Mouse (Mus musculus) layer of hippocampus, adult 9-10 months (tissue): ENCODE measurements around the gene Gm49388.
"Not testable (repeated sequence)": the region's sequence is repeated elsewhere in the genome, so short reads cannot be mapped to it uniquely, and the experiment has no call there.

Experiments used
- DNase-seq: peaks from one replicate; pipeline ENCODE4 v3.0.0; 2022; ENCODE audit warnings: low spot score

Gene Gm49388

DNA sequence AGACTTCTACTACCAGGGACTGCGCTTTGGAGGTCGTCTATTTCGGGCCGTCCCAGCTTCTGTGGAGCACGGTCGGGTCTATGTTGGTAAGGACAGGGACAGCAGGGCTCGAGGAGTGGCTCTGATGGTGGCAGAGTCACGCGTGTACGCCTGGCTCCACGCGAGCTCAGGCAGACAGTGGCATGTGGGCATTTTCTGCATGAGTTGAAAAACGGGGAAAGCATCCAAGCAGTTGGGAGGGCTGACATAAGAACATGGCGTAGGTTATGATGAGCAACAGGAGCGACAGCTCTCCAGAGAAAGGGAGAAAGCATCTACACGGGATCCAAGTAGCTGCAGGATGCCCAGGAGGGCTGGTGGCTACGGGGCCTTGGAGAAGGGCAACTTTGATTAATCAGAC, 16.9 kb downstream of the Gm49388 start:
- DNase-seq: no peak

GRCm38 (mm10) chr7:127808821-127809220, 23.4 kb downstream of the Gm49388 start:
- no peak for DNase-seq

GRCm38 (mm10) chr7:127809846-127810245, 24.4 kb downstream of the Gm49388 start:
- no peak for DNase-seq

DNA sequence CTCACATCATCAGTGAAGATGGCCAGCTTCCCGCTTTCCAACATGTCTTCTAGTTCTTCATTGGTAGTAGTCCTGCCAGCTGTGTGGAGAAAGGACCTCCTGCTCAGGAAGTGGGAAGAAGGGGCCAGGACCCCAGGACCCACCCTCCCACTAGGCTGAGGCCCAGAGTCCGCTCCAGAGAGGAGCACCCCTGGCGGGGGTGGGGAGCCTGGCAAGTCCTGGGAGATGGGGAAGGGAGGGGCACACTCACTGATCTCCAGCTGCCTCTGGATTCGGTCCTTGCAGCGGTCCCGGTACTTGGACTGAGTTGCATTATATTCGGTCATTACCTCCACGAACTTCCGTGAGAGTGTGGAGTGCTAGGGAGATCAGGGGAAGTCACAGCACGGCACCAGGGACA, 25.2 kb downstream of the Gm49388 start:
- no peak for DNase-seq

GRCm38 (mm10) chr7:127811240-127811639, 25.8 kb downstream of the Gm49388 start:
- no peak for DNase-seq

GRCm38 (mm10) chr7:127812292-127812691, 26.9 kb downstream of the Gm49388 start:
- DNase-seq: no peak

DNA sequence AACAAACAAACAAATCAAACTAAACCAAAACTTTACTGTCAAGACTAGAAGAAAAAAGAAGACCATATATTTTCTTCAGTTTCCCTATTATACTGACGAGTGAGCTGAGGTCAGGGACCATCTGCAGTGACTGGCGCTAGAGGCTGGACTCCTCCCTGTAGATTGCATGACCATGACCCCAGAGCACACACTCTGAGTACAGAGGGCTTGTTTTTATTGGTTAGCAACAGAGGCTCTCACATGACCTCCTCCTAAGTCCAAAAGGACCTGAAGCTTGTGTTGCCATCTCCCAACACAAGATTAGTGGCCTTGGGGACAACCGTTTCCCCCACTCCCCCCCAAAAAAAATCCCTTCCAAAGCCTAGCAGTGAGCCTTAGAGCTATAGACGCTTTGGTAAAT, 28.4 kb downstream of the Gm49388 start:
- no peak for DNase-seq

GRCm38 (mm10) chr7:127814241-127814921, 29.0 kb downstream of the Gm49388 start:
- no peak for DNase-seq

GRCm38 (mm10) chr7:127815116-127815665, 29.8 kb downstream of the Gm49388 start:
- DNase-seq: no peak

- peak; percentile 59 for DNase-seq
Measured at GRCm38 (mm10) chr7:127815954-127816821, 30.8 kb downstream of the Gm49388 start.

GRCm38 (mm10) chr7:127817053-127817452, 31.6 kb downstream of the Gm49388 start:
- no peak for DNase-seq

- DNase-seq: no peak
Measured at GRCm38 (mm10) chr7:127817776-127818175, 32.4 kb downstream of the Gm49388 start.

DNA sequence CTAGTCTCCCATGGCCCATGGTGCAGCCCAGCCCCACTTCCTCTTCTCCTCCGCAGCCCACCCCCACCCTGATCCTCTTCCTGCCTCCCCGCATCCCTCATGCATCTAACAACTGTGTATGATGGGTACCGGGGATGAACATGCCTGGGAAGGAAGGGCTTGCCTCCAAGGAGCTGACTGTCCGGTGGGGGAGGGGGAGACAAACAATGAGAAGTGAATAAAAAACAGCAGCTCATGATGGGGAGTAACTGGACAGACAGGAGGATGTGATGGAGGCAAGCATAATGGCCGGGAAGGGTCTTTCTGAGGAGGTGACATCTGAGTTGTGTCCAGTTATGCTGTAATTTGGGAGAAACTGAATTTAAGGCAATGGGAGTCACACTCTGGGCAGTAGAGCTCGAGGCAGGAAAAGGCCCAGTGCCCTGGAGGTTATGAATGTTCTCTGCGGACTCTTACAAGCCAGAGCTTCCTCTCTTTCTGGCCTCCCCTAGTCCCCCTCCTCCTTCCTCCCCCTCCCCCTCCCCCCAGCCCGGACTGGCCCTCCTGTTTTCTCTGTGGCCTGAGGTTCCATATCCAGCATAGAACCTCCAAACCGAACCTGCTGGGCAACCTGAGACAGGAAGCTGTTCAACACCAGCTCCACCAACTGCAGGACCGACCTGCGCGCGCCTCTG, 35.6 kb downstream of the Gm49388 start:
- DNase-seq: no peak

DNA sequence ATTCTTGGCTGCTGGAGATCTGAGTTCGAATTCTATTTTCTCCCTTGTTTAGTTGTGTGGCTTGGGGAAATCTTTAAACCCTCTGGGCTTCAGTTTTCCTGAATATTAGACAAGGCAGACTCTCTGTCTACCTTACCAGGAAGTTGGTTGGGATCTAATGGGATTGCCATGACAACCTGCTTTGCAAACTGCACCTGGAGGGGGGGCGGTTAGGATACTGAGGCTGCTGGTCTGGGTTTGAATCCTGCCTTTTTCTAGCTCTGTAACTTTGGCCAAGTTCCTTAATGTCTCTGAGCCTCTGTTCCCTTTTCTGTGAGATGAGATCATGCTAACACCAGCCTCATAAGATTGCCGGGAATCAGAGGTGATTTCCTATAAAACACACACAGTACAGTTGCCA, 37.1 kb downstream of the Gm49388 start:
- DNase-seq: no peak

- no peak for DNase-seq
Measured at GRCm38 (mm10) chr7:127823236-127824171, 38.1 kb downstream of the Gm49388 start.

DNA sequence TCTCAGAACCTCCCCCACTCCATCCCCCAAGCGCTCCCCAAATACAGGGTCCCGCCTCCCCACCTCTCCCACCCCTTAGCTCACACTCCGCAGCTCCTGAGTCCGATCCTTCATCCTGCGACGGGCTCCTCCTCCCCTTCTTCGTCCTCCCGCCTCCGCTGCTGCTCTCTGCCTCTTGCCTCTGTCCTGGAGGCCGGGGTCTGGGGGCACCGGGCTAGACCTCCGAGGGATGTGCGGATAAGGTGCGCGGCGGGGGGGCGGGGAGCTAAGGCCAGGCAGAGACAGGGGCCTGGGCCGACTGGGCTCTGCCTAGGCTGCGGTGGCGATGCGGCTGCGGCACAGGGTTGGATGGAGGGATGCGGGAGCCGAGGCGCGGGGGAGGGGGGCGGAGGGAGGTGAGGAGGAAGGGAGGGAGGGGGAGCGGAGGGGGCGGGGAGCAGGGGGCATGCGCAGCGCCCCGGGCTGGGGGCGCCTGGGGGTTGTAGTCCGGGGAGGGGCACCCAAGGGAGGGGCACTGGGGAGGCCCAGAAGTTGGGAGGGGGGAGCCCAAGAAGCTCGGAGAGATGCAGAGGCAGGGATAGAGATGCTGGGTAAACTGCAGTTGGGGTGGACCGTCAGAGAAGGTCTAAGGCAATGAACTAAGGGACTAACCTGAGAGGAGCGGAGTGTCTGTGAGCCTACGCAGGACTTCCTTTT, 38.9 kb downstream of the Gm49388 start, which contains the start of the genes Stx4a and Stx1b:
Stx4a (plus strand) TSS at position 119 of the 696 bp plus-strand sequence.
Stx1b (minus strand) TSS at position 374 of the 696 bp plus-strand sequence.
- no peak for DNase-seq

GRCm38 (mm10) chr7:127835550-127835949, 50.1 kb downstream of the Gm49388 start:
- no peak for DNase-seq

DNA sequence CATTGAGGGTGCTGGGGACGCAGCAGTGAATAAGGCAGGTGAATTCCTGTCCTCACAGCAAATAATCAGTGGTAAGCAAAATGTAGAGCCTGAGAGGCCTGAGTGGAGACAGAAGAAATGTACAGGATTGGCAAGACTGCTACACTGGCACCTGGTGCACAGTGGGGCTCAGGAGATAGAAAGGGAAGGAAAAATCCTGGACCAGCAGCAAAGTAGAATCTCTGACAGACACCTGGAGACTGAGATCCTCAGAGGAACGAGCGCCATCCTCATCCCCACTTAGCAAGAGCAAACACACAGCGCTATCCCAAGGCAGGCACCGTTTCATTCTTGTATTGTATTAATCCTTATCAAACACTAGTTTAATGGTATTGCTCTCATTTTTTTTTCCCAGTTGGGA, 52.1 kb downstream of the Gm49388 start:
- DNase-seq: no peak

- DNase-seq: not testable (repeated sequence)
Measured at GRCm38 (mm10) chr7:127837878-127838277, 52.5 kb downstream of the Gm49388 start.

DNA sequence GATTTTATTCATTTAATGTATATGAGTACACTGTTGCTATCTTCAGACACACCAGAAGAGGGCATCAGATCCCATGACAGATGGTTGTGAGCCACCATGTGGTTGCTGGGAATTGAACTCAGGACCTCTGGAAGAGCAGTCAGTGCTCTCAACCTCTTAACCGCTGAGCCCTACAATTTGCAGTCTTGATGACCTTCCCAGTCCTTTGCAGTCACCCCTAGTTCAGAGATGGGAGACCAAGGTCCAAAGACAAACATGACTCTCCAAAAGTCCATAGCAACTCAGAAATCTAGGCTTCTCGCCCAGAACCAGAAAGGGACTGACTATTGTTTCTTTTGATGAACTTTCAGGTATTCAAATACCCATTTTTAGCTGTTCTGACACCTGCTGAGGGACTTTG, 54.6 kb downstream of the Gm49388 start:
- DNase-seq: not testable (repeated sequence)

DNA sequence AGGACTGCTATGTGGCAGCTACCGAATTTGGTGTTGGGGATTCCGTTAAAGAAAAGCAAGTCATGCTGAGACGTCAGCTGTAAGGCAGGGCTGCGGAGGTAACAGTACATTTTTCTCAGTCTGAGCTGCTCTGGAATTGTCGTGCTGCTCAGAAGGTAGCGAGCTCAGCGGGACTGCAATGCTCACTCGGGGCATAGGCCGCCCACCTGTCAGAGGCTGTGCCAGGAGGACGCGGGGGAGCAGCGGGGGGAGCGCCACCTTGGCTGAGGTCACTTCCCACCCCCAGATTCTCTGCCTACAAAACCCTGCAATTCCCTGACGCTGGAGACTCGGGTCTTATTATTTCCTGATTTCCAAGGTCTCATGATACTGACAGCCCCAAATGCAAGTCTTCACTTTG, 55.5 kb downstream of the Gm49388 start:
- DNase-seq: no peak
